Mouse (Mus musculus): ENCODE measurements at regions not wholly inside any gene's neighbourhood (a gene's known extent, or its start where the extent isn't known, plus 50 kb on each side); places are given as distances from the start of the nearest gene placed in this dataset.
A peak's percentile ranks its signal among the peaks of the same experiment; 100 is the strongest.

DNA sequence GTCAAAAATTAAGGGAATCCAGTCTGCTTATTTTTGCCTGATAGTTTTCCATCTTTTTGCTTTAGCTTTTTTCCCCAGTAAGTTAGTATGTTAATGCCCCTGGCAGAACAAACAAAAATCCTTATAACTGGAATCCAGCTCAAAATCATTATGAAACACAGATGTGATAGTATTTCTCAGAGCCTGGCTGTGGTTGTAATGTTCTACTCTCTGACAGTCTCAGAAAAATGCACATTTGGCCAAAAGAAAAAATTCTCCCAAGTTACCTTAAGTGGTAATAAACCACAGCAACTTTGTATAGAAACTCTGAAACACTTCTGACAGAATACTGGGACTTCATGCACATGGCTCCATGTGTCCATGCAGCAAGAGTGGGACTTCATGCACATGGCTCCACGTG lies 193.5 kb upstream of the Rnd3 start:
- no peak for TF ChIP-seq POLR2A (IDR thresholded peaks at IDR 0.05; ENCODE audit: control insufficient read depth, low read depth, low read length)
- TF ChIP-seq CTCF (IDR thresholded peaks at IDR 0.05; ENCODE audit: control insufficient read depth, insufficient read depth, insufficient replicate concordance, low read depth, low read length), result no peak
- Histone ChIP-seq H3K4me3 (ENCODE audit: control insufficient read depth, low read depth, low read length) (no peak overlapping the region), H3K27me3 (ENCODE audit: control insufficient read depth, insufficient read depth, low read length) (no peaks in the 10 kb centered on the region), H3K36me3 (ENCODE audit: control insufficient read depth, insufficient read depth, low read length) (no peaks in the 10 kb centered on the region), H3K4me1 (ENCODE audit: control insufficient read depth, insufficient read depth, low read length) (no peaks in the 10 kb centered on the region), H3K27ac (ENCODE audit: control insufficient read depth, insufficient read depth, low read depth, low read length) (no peak overlapping the region)

DNA sequence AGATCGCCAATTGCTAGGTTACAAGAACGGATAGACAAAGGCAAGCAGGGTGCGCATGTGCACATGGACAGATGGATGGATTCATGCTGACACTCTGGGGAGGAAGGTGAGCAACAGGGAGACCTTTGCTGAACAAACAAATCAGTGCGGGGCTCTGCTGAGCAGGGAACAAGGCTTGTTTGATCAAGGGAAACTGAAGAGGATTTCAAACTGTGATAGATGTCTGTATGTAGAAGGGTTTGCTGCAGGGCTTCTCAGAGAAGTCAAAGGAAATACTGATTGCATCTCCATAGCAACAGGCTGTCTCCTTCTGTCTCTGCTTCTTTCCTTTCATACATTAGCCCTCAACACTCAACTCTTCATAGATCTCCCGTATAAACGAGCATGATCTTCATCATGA lies 185.5 kb upstream of the Rnd3 start:
- H3K36me3 ChIP-seq (ENCODE audit: control insufficient read depth, insufficient read depth, low read length), result no peaks in the 10 kb centered on the region
- H3K27me3 ChIP-seq (ENCODE audit: control insufficient read depth, insufficient read depth, low read length), result no peaks in the 10 kb centered on the region
- H3K27ac ChIP-seq (ENCODE audit: control insufficient read depth, insufficient read depth, low read depth, low read length), result no peak overlapping the region
- no peak overlapping the region for H3K4me3 ChIP-seq (ENCODE audit: control insufficient read depth, low read depth, low read length)
- no peaks in the 10 kb centered on the region for H3K4me1 ChIP-seq (ENCODE audit: control insufficient read depth, insufficient read depth, low read length)
- TF ChIP-seq POLR2A (IDR thresholded peaks at IDR 0.05; ENCODE audit: control insufficient read depth, low read depth, low read length) (no peak), CTCF (IDR thresholded peaks at IDR 0.05; ENCODE audit: control insufficient read depth, insufficient read depth, insufficient replicate concordance, low read depth, low read length) (no peak)

DNA sequence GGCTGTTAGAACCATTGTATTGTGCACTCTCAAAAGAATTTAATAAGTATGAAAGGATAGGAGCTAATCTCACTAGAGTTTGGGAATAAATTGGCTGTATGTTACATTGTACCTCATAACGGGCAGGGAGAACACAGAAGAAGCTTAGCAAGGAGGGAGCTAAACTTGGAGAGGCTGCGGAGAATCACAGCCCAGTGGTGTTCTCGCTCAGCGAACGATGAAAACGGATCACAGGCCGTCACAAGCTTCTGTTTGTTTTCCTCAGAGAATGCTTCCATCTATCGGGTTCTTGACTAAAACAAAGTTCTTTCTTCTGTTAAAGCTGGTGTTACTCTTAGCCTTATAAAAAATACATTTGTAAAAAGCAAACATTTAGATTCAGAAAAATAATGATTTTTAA lies 178.2 kb upstream of the Rnd3 start:
- TF ChIP-seq POLR2A (IDR thresholded peaks at IDR 0.05; ENCODE audit: control insufficient read depth, low read depth, low read length) (no peak), CTCF (IDR thresholded peaks at IDR 0.05; ENCODE audit: control insufficient read depth, insufficient read depth, insufficient replicate concordance, low read depth, low read length) (no peak)
- Histone ChIP-seq H3K27ac (ENCODE audit: control insufficient read depth, insufficient read depth, low read depth, low read length) (no peak overlapping the region), H3K4me1 (ENCODE audit: control insufficient read depth, insufficient read depth, low read length) (no peaks in the 10 kb centered on the region), H3K27me3 (ENCODE audit: control insufficient read depth, insufficient read depth, low read length) (no peaks in the 10 kb centered on the region), H3K4me3 (ENCODE audit: control insufficient read depth, low read depth, low read length) (no peak overlapping the region), H3K36me3 (ENCODE audit: control insufficient read depth, insufficient read depth, low read length) (no peaks in the 10 kb centered on the region)

DNA sequence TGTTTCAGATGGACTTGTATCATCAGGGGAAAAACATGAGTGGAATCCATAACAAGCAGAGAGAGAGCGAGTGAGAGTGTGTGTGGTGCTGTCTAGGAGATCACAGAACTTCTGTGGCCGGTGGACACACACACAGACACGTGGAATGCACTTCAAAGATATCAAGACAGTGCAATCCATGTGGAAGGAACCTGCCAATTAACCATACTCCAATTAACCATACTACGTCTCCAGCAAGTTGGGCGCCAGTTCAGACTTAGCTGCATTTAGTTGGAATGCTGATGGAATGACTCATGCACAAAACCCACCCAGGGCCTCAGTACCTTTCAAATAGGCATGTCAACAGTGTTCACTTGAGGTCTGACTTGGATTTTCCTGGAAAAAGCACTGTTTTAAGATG lies 172.8 kb upstream of the Rnd3 start:
- H3K27ac ChIP-seq (ENCODE audit: control insufficient read depth, insufficient read depth, low read depth, low read length), result no peak overlapping the region
- H3K4me1 ChIP-seq (ENCODE audit: control insufficient read depth, insufficient read depth, low read length), result no peaks in the 10 kb centered on the region
- H3K4me3 ChIP-seq (ENCODE audit: control insufficient read depth, low read depth, low read length), result no peak overlapping the region
- TF ChIP-seq CTCF (IDR thresholded peaks at IDR 0.05; ENCODE audit: control insufficient read depth, insufficient read depth, insufficient replicate concordance, low read depth, low read length) (no peak), POLR2A (IDR thresholded peaks at IDR 0.05; ENCODE audit: control insufficient read depth, low read depth, low read length) (no peak)
- no peaks in the 10 kb centered on the region for H3K36me3 ChIP-seq (ENCODE audit: control insufficient read depth, insufficient read depth, low read length)
- no peaks in the 10 kb centered on the region for H3K27me3 ChIP-seq (ENCODE audit: control insufficient read depth, insufficient read depth, low read length)

DNA sequence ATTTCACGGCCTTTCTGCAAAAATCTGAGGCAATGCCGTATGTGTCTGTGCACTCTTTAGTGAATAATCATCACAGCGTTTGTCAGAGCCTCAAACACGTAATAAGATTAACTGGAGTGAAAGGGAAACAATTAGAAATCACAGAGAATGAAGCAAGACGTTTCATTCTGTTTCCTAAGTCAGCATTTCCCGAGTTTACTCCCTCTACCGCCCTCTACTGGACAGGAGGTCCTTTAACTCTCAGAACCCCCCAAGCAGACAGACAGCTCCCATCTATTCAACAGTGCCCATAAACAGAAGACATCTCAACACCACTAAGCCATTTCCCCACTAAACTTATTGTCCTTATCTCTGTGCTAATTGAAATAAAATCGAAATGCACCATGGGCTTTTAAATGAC lies 167.5 kb upstream of the Rnd3 start:
- Histone ChIP-seq H3K27ac (ENCODE audit: control insufficient read depth, insufficient read depth, low read depth, low read length) (no peak overlapping the region), H3K27me3 (ENCODE audit: control insufficient read depth, insufficient read depth, low read length) (no peaks in the 10 kb centered on the region), H3K36me3 (ENCODE audit: control insufficient read depth, insufficient read depth, low read length) (no peaks in the 10 kb centered on the region), H3K4me3 (ENCODE audit: control insufficient read depth, low read depth, low read length) (no peak overlapping the region), H3K4me1 (ENCODE audit: control insufficient read depth, insufficient read depth, low read length) (no peaks in the 10 kb centered on the region)
- TF ChIP-seq CTCF (IDR thresholded peaks at IDR 0.05; ENCODE audit: control insufficient read depth, insufficient read depth, insufficient replicate concordance, low read depth, low read length) (peak; percentile 7; the same call in 1 of the 2 replicates), POLR2A (IDR thresholded peaks at IDR 0.05; ENCODE audit: control insufficient read depth, low read depth, low read length) (no peak)

DNA sequence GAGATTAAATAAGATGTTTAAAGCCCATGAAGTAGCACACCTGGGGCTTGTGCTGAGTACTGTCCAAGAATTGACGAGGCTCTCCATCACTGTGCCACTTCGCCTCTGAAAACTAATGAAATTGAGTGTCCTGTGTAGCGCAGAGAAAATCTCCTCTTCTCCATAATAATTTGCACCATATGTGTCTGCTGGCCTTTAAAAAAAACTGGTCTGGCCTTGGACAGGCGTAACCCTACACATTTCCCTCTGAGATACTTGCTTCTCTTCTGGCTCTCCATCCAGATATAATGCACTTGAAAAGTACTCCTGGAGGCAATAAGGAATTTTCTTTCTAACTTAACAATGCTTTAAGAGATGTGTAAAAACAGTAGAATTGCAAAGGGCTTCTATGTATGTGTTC lies 164.5 kb upstream of the Rnd3 start:
- Histone ChIP-seq H3K4me3 (ENCODE audit: control insufficient read depth, low read depth, low read length) (no peak overlapping the region), H3K27me3 (ENCODE audit: control insufficient read depth, insufficient read depth, low read length) (no peaks in the 10 kb centered on the region), H3K4me1 (ENCODE audit: control insufficient read depth, insufficient read depth, low read length) (no peaks in the 10 kb centered on the region), H3K27ac (ENCODE audit: control insufficient read depth, insufficient read depth, low read depth, low read length) (no peak overlapping the region), H3K36me3 (ENCODE audit: control insufficient read depth, insufficient read depth, low read length) (no peaks in the 10 kb centered on the region)
- TF ChIP-seq POLR2A (IDR thresholded peaks at IDR 0.05; ENCODE audit: control insufficient read depth, low read depth, low read length) (no peak), CTCF (IDR thresholded peaks at IDR 0.05; ENCODE audit: control insufficient read depth, insufficient read depth, insufficient replicate concordance, low read depth, low read length) (no peak)

DNA sequence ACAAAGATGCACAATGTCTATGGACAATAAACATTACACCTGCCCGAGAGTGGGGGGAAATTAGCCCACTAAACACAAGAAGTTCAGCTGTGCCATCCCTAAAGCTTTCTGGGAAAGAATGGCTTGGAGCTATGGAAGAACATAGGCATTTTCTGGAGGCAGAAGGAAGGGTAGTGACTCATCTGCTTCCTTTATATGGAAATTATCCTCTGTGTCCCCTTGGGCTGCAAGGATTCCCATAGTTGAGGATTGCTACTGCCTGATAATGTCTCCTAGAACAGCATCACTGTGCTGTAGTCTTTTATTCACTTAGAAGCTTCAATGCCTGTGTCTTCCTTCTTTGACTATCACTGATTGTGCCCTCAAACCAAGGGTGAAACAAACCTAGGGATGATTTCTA lies 157.3 kb upstream of the Rnd3 start:
- no peak for TF ChIP-seq POLR2A (IDR thresholded peaks at IDR 0.05; ENCODE audit: control insufficient read depth, low read depth, low read length)
- TF ChIP-seq CTCF (IDR thresholded peaks at IDR 0.05; ENCODE audit: control insufficient read depth, insufficient read depth, insufficient replicate concordance, low read depth, low read length), result no peak
- Histone ChIP-seq H3K36me3 (ENCODE audit: control insufficient read depth, insufficient read depth, low read length) (no peaks in the 10 kb centered on the region), H3K27ac (ENCODE audit: control insufficient read depth, insufficient read depth, low read depth, low read length) (no peak overlapping the region), H3K4me1 (ENCODE audit: control insufficient read depth, insufficient read depth, low read length) (no peaks in the 10 kb centered on the region), H3K4me3 (ENCODE audit: control insufficient read depth, low read depth, low read length) (no peak overlapping the region), H3K27me3 (ENCODE audit: control insufficient read depth, insufficient read depth, low read length) (no peaks in the 10 kb centered on the region)

DNA sequence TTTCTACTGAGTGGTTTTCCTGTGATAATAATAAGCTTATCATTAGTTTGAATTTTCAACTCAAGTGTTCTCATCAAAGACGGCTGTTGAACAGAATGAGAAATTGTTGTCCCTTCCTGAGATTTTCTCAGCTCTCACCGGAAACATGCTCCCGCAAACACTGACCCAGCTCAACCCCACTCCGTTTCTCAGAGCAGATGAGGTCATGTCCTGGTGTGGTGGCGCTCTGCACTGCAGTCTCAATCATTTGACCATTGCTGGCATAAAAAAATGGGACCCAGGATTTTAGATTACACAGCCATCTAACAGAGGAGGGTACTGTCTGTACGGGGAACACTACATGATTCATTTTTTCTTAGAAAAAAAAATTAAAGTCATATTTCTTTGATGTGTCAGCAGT lies 156.5 kb upstream of the Rnd3 start:
- Histone ChIP-seq H3K4me3 (ENCODE audit: control insufficient read depth, low read depth, low read length) (no peak overlapping the region), H3K4me1 (ENCODE audit: control insufficient read depth, insufficient read depth, low read length) (no peaks in the 10 kb centered on the region), H3K27ac (ENCODE audit: control insufficient read depth, insufficient read depth, low read depth, low read length) (no peak overlapping the region), H3K36me3 (ENCODE audit: control insufficient read depth, insufficient read depth, low read length) (no peaks in the 10 kb centered on the region), H3K27me3 (ENCODE audit: control insufficient read depth, insufficient read depth, low read length) (no peaks in the 10 kb centered on the region)
- TF ChIP-seq POLR2A (IDR thresholded peaks at IDR 0.05; ENCODE audit: control insufficient read depth, low read depth, low read length) (no peak), CTCF (IDR thresholded peaks at IDR 0.05; ENCODE audit: control insufficient read depth, insufficient read depth, insufficient replicate concordance, low read depth, low read length) (no peak)
